ENCODE assay signal across 10 mouse cellular contexts in genomic region chr7:71603159-71603558, GRCm38 (mm10).
DNase-seq lines count a peak whose midpoint lies in the region; ATAC-seq and TF ChIP-seq lines count a peak whose summit lies in the region.
"Had no signal": no experiment of that assay in that cellular context is flagged by ENCODE, and none has a peak within 500 bp of the region (broad histone marks: within the 10 kb centered on the region; RNA-seq: fewer than 3 reads in every experiment).

No protein-coding gene starts in this region.

- TF ChIP-seq POLR2A in thymus, adult 2 months (IDR thresholded peaks at IDR 0.05; ENCODE audit: control insufficient read depth, extremely low read depth, insufficient read depth, low read length, poor library complexity): no peak

- DNase-seq in urinary bladder, postnatal 14 days (ENCODE audit: low spot score): peak; percentile 14
- no peak for DNase-seq in urinary bladder, adult 18-20 months (ENCODE audit: low spot score in 2 of 2)
- peak; percentile 73 for DNase-seq in kidney, postnatal 36 days
- no peak for DNase-seq in layer of hippocampus, adult 11-12 months (ENCODE audit: low spot score)
- DNase-seq in thymus, adult 2 months: no peak

- no peak overlapping the region for H3K4me2 ChIP-seq in heart, embryonic 11.5 days
- H3K4me2 ChIP-seq in intestine, postnatal 0 days (replicated peaks; ENCODE audit: low read depth): no peak overlapping the region
- H3K4me2 ChIP-seq: hindbrain, embryonic 15.5 days had no signal

- H3K4me3 ChIP-seq in heart, embryonic 11.5 days (ENCODE audit: low read depth, low read length): no peak overlapping the region
- no peak overlapping the region for H3K4me3 ChIP-seq in thymus, adult 2 months (ENCODE audit: control insufficient read depth, insufficient read depth, low read length)
- H3K4me3 ChIP-seq in intestine, postnatal 0 days (ENCODE audit: low read depth, low read length): no peak overlapping the region
- H3K4me3 ChIP-seq: hindbrain, embryonic 15.5 days; myocyte had no signal

- WGBS in heart, embryonic 11.5 days (ENCODE audit: insufficient replicate concordance): 28% methylated on average over 2 of the region's 2 CpGs
- 55% methylated on average over 2 of the region's 2 CpGs for WGBS in thymus, adult 2 months
- 37% methylated on average over 2 of the region's 2 CpGs for WGBS in intestine, postnatal 0 days

- no peaks in the 10 kb centered on the region for H3K9me3 ChIP-seq in heart, embryonic 11.5 days (replicated peaks; ENCODE audit: control insufficient read depth, low read length)
- no peaks in the 10 kb centered on the region for H3K9me3 ChIP-seq in intestine, postnatal 0 days (ENCODE audit: control insufficient read depth)
- H3K9me3 ChIP-seq: hindbrain, embryonic 15.5 days had no signal

- H3K9ac ChIP-seq in heart, embryonic 11.5 days (ENCODE audit: low read depth, low read length): no peak overlapping the region
- no peak overlapping the region for H3K9ac ChIP-seq in intestine, postnatal 0 days (ENCODE audit: low read depth, low read length)
- H3K9ac ChIP-seq: hindbrain, embryonic 15.5 days had no signal

- 0 out of 2 replicates have a peak, but pooled peaks have one; percentile 14 for ATAC-seq in heart, embryonic 11.5 days (replicated peaks; ENCODE audit: insufficient number of reproducible peaks, low FRiP score, low TSS enrichment)
- ATAC-seq in megakaryocyte-erythroid progenitor cell, adult 5-6 weeks (replicated peaks; ENCODE audit: low FRiP score, low TSS enrichment, poor library complexity, severe bottlenecking): no peak
- ATAC-seq in intestine, postnatal 0 days: no peak

- H3K27me3 ChIP-seq in heart, embryonic 11.5 days (ENCODE audit: control insufficient read depth, insufficient read depth, low read length): no peaks in the 10 kb centered on the region
- no peaks in the 10 kb centered on the region for H3K27me3 ChIP-seq in thymus, adult 2 months (ENCODE audit: control insufficient read depth, insufficient read depth, low read length)
- H3K27me3 ChIP-seq in intestine, postnatal 0 days (replicated peaks; ENCODE audit: control insufficient read depth, insufficient read depth, low read length): no peaks in the 10 kb centered on the region
- H3K27me3 ChIP-seq: hindbrain, embryonic 15.5 days had no signal

- no peaks in the 10 kb centered on the region for H3K36me3 ChIP-seq in heart, embryonic 11.5 days (ENCODE audit: control insufficient read depth, insufficient read depth, low read length)
- H3K36me3 ChIP-seq in thymus, adult 2 months (ENCODE audit: control insufficient read depth, insufficient read depth, low read length): no peaks in the 10 kb centered on the region
- no peaks in the 10 kb centered on the region for H3K36me3 ChIP-seq in intestine, postnatal 0 days (ENCODE audit: control insufficient read depth, insufficient read depth)
- H3K36me3 ChIP-seq: hindbrain, embryonic 15.5 days had no signal

- peak overlapping the region; percentile 36; the same call in 1 of the 2 replicates for H3K27ac ChIP-seq in heart, embryonic 11.5 days (ENCODE audit: low read depth, low read length)
- H3K27ac ChIP-seq in thymus, adult 2 months (ENCODE audit: control insufficient read depth, insufficient read depth, low read length): no peak overlapping the region
- no peak overlapping the region for H3K27ac ChIP-seq in intestine, postnatal 0 days (ENCODE audit: low read depth, low read length)
- H3K27ac ChIP-seq: hindbrain, embryonic 15.5 days had no signal

- TF ChIP-seq CTCF in thymus, adult 2 months (IDR thresholded peaks at IDR 0.05; ENCODE audit: borderline replicate concordance, control insufficient read depth, extremely low read depth, insufficient read depth, low read length, poor library complexity): no peak
- no peak for TF ChIP-seq CTCF in intestine, postnatal 0 days (IDR thresholded peaks at IDR 0.05; ENCODE audit: low read depth)

- no peaks in the 10 kb centered on the region for H3K4me1 ChIP-seq in heart, embryonic 11.5 days (ENCODE audit: control insufficient read depth, insufficient read depth, low read length)
- no peaks in the 10 kb centered on the region for H3K4me1 ChIP-seq in thymus, adult 2 months (replicated peaks; ENCODE audit: control insufficient read depth, insufficient read depth, low read length)
- H3K4me1 ChIP-seq in intestine, postnatal 0 days (replicated peaks; ENCODE audit: control insufficient read depth, insufficient read depth, low read length): no peaks in the 10 kb centered on the region
- H3K4me1 ChIP-seq: hindbrain, embryonic 15.5 days had no signal

Comparison
In these comparisons a context has a peak if more than half of its experiments do, and no peak if none do; other contexts are left out.
1. DNase-seq: peak in urinary bladder, postnatal 14 days (single experiment) and kidney, postnatal 36 days (2 of 2); none in urinary bladder, adult 18-20 months (0 of 2), layer of hippocampus, adult 11-12 months (single experiment) and thymus, adult 2 months (single experiment).